Mouse (Mus musculus): ENCODE data around the gene Spata7. TPM values are rescaled to one million over a fixed set of nuclear protein-coding genes. Genes with fewer than 3 reads are reported as not detected.
"Not testable (repeated sequence)": the region's sequence is repeated elsewhere in the genome, so short reads cannot be mapped to it uniquely, and the experiment has no call there.

Spata7 gene
- polyA plus RNA-seq, 1 experiment from 2014 or later, result 13.7 TPM

DNA sequence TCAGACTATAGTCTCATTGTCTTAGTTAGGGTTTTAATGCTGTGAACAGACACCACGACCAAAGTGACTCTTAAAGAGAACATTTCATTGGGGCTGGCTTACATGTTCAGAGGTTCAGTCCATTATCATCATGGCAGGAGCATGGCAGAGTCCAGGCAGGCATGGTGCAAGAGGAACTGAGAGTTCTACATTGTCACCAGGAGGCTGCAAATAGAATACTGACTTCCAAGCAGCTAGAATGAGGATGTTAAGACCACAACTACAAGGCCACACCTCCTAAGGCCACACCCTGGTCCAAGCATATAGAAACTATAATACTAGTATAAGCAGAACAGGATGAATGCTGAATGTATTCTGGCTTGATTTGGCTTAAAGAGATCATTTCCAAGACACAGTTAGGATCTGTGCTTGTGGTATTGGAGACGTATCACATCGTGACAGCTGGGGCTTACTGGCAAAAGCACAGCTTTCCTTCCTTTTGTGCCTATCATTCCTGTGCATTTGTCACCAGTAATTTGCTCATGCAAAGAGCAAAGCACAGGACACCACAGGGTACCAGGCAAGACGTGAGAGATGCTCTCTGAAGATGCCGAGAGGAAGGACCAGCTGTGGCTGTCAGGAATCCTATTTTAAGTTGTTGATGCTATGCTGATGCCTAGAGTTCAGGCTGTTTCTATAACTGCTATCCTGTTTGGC is 21.2 kb upstream of the Spata7 start:
- Histone ChIP-seq H3K4me3 (ENCODE audit: control insufficient read depth in 1 of 2, insufficient read depth in 1 of 2, low read depth in 1 of 2, low read length in 2 of 2) (no peak overlapping the region), H3K4me1 (ENCODE audit: control insufficient read depth in 2 of 2, insufficient read depth in 2 of 2, low read length in 2 of 2) (peaks cover 0 to 1% of the 10 kb centered on the region in 2 experiments; a peak in 1 of 4 replicates), H3K9ac (ENCODE audit: low read length) (no peak overlapping the region), H3K36me3 (ENCODE audit: control insufficient read depth, insufficient read depth, low read length) (no peaks in the 10 kb centered on the region), H3K4me2 (ENCODE audit: low read length) (no peak overlapping the region), H3K9me3 (ENCODE audit: control insufficient read depth, low read length) (no peaks in the 10 kb centered on the region), H3K27me3 (ENCODE audit: control insufficient read depth, insufficient read depth, low read length) (no peaks in the 10 kb centered on the region), H3K27ac (replicated peaks in 1 of 2; ENCODE audit: control insufficient read depth in 1 of 2, insufficient read depth in 1 of 2, low read depth in 2 of 2, low read length in 2 of 2) (no peak overlapping the region)
- ATAC-seq (ENCODE audit: insufficient number of reproducible peaks, insufficient read depth, low FRiP score, low read depth), result no peak
- WGBS, result 69% methylated on average over 5 of the region's 5 CpGs

GRCm38 (mm10) chr12:98610341-98610740 is 17.6 kb upstream of the Spata7 start:
- H3K9ac ChIP-seq (ENCODE audit: low read length), result no peak overlapping the region
- no peak overlapping the region for H3K27ac ChIP-seq (replicated peaks in 1 of 2; ENCODE audit: control insufficient read depth in 1 of 2, insufficient read depth in 1 of 2, low read depth in 2 of 2, low read length in 2 of 2)
- no peak overlapping the region for H3K4me3 ChIP-seq (ENCODE audit: control insufficient read depth in 1 of 2, insufficient read depth in 1 of 2, low read depth in 1 of 2, low read length in 2 of 2)
- WGBS, result 68% methylated on average over 3 of the region's 3 CpGs
- no peaks in the 10 kb centered on the region for H3K36me3 ChIP-seq (ENCODE audit: control insufficient read depth, insufficient read depth, low read length)
- H3K4me1 ChIP-seq (ENCODE audit: control insufficient read depth in 2 of 2, insufficient read depth in 2 of 2, low read length in 2 of 2), result no peaks in the 10 kb centered on the region
- H3K27me3 ChIP-seq (ENCODE audit: control insufficient read depth, insufficient read depth, low read length), result no peaks in the 10 kb centered on the region
- H3K9me3 ChIP-seq (ENCODE audit: control insufficient read depth, low read length), result no peaks in the 10 kb centered on the region
- no peak for ATAC-seq (ENCODE audit: insufficient number of reproducible peaks, insufficient read depth, low FRiP score, low read depth)
- H3K4me2 ChIP-seq (ENCODE audit: low read length), result no peak overlapping the region

GRCm38 (mm10) chr12:98614910-98615508 is 12.9 kb upstream of the Spata7 start:
- no peaks in the 10 kb centered on the region for H3K36me3 ChIP-seq (ENCODE audit: control insufficient read depth, insufficient read depth, low read length)
- 71% methylated on average over 3 of the region's 3 CpGs for WGBS
- no peaks in the 10 kb centered on the region for H3K9me3 ChIP-seq (ENCODE audit: control insufficient read depth, low read length)
- H3K4me3 ChIP-seq (ENCODE audit: control insufficient read depth in 1 of 2, insufficient read depth in 1 of 2, low read depth in 1 of 2, low read length in 2 of 2), result no peak overlapping the region
- H3K4me2 ChIP-seq (ENCODE audit: low read length), result no peak overlapping the region
- H3K27me3 ChIP-seq (ENCODE audit: control insufficient read depth, insufficient read depth, low read length), result no peaks in the 10 kb centered on the region
- no peaks in the 10 kb centered on the region for H3K4me1 ChIP-seq (ENCODE audit: control insufficient read depth in 2 of 2, insufficient read depth in 2 of 2, low read length in 2 of 2)
- no peak overlapping the region for H3K9ac ChIP-seq (ENCODE audit: low read length)
- H3K27ac ChIP-seq (replicated peaks in 1 of 2; ENCODE audit: control insufficient read depth in 1 of 2, insufficient read depth in 1 of 2, low read depth in 2 of 2, low read length in 2 of 2), result no peak overlapping the region
- no peak for ATAC-seq (ENCODE audit: insufficient number of reproducible peaks, insufficient read depth, low FRiP score, low read depth)

GRCm38 (mm10) chr12:98615746-98616145 is 12.2 kb upstream of the Spata7 start:
- Histone ChIP-seq H3K27me3 (ENCODE audit: control insufficient read depth, insufficient read depth, low read length) (no peaks in the 10 kb centered on the region), H3K9ac (ENCODE audit: low read length) (no peak overlapping the region), H3K4me3 (ENCODE audit: control insufficient read depth in 1 of 2, insufficient read depth in 1 of 2, low read depth in 1 of 2, low read length in 2 of 2) (no peak overlapping the region), H3K36me3 (ENCODE audit: control insufficient read depth, insufficient read depth, low read length) (no peaks in the 10 kb centered on the region), H3K4me2 (ENCODE audit: low read length) (no peak overlapping the region), H3K4me1 (ENCODE audit: control insufficient read depth in 2 of 2, insufficient read depth in 2 of 2, low read length in 2 of 2) (no peaks in the 10 kb centered on the region), H3K27ac (replicated peaks in 1 of 2; ENCODE audit: control insufficient read depth in 1 of 2, insufficient read depth in 1 of 2, low read depth in 2 of 2, low read length in 2 of 2) (no peak overlapping the region), H3K9me3 (ENCODE audit: control insufficient read depth, low read length) (no peaks in the 10 kb centered on the region)
- WGBS, result 73% methylated on average over 5 of the region's 5 CpGs
- ATAC-seq (ENCODE audit: insufficient number of reproducible peaks, insufficient read depth, low FRiP score, low read depth), result no peak

DNA sequence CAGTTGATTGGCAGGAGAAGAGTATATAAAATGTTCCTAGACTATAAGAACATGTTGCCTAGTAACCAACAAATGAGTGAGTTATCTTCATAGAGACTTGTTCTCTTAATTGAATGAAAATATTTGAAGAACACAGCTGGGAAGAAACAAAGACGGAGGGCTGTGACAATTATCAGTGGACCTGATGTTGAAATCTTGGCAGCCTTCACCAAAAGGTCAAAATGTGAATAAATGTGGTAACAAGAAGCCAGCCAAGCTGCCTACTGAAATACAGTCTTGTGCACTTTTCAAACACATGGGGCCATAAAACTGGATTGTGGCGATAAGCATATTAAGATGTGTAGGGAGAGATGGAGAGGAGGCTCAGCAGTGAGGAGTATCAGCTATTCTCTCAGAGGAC is 8.5 kb upstream of the Spata7 start:
- Histone ChIP-seq H3K4me1 (ENCODE audit: control insufficient read depth in 2 of 2, insufficient read depth in 2 of 2, low read length in 2 of 2) (no peaks in the 10 kb centered on the region), H3K36me3 (ENCODE audit: control insufficient read depth, insufficient read depth, low read length) (no peaks in the 10 kb centered on the region), H3K4me2 (ENCODE audit: low read length) (no peak overlapping the region), H3K27ac (replicated peaks in 1 of 2; ENCODE audit: control insufficient read depth in 1 of 2, insufficient read depth in 1 of 2, low read depth in 2 of 2, low read length in 2 of 2) (no peak overlapping the region), H3K9me3 (ENCODE audit: control insufficient read depth, low read length) (no peaks in the 10 kb centered on the region), H3K4me3 (ENCODE audit: control insufficient read depth in 1 of 2, insufficient read depth in 1 of 2, low read depth in 1 of 2, low read length in 2 of 2) (no peak overlapping the region), H3K27me3 (ENCODE audit: control insufficient read depth, insufficient read depth, low read length) (no peaks in the 10 kb centered on the region), H3K9ac (ENCODE audit: low read length) (no peak overlapping the region)
- ATAC-seq (ENCODE audit: insufficient number of reproducible peaks, insufficient read depth, low FRiP score, low read depth), result no peak
- 59% methylated on average over 2 of the region's 2 CpGs for WGBS

GRCm38 (mm10) chr12:98620922-98621321 is 7.0 kb upstream of the Spata7 start:
- WGBS, result 41% methylated on average over 6 of the region's 6 CpGs
- H3K4me1 ChIP-seq (ENCODE audit: control insufficient read depth in 2 of 2, insufficient read depth in 2 of 2, low read length in 2 of 2); H3K9me3 ChIP-seq (ENCODE audit: control insufficient read depth, low read length); H3K9ac ChIP-seq (ENCODE audit: low read length); H3K27ac ChIP-seq (replicated peaks in 1 of 2; ENCODE audit: control insufficient read depth in 1 of 2, insufficient read depth in 1 of 2, low read depth in 2 of 2, low read length in 2 of 2); H3K4me3 ChIP-seq (ENCODE audit: control insufficient read depth in 1 of 2, insufficient read depth in 1 of 2, low read depth in 1 of 2, low read length in 2 of 2); H3K36me3 ChIP-seq (ENCODE audit: control insufficient read depth, insufficient read depth, low read length); H3K4me2 ChIP-seq (ENCODE audit: low read length); H3K27me3 ChIP-seq (ENCODE audit: control insufficient read depth, insufficient read depth, low read length); ATAC-seq (ENCODE audit: insufficient number of reproducible peaks, insufficient read depth, low FRiP score, low read depth): not testable (repeated sequence)

- WGBS, result 84% methylated on average over 10 of the region's 10 CpGs
- H3K9me3 ChIP-seq (ENCODE audit: control insufficient read depth, low read length); ATAC-seq (ENCODE audit: insufficient number of reproducible peaks, insufficient read depth, low FRiP score, low read depth): not testable (repeated sequence)
Observed at GRCm38 (mm10) chr12:98623266-98623665, 4.7 kb upstream of the Spata7 start.

More at GRCm38 (mm10) chr12:98623266-98623665, 4.7 kb upstream of the Spata7 start:
- H3K9ac ChIP-seq (ENCODE audit: low read length); H3K27me3 ChIP-seq (ENCODE audit: control insufficient read depth, insufficient read depth, low read length); H3K4me2 ChIP-seq (ENCODE audit: low read length); H3K27ac ChIP-seq (replicated peaks in 1 of 2; ENCODE audit: control insufficient read depth in 1 of 2, insufficient read depth in 1 of 2, low read depth in 2 of 2, low read length in 2 of 2); H3K4me3 ChIP-seq (ENCODE audit: control insufficient read depth in 1 of 2, insufficient read depth in 1 of 2, low read depth in 1 of 2, low read length in 2 of 2); H3K4me1 ChIP-seq (ENCODE audit: control insufficient read depth in 2 of 2, insufficient read depth in 2 of 2, low read length in 2 of 2); H3K36me3 ChIP-seq (ENCODE audit: control insufficient read depth, insufficient read depth, low read length): not testable (repeated sequence)
